Comparison of ENCODE assay signal across 13 mouse cellular contexts in genomic region chrX:99159020-99159419, GRCm38 (mm10).
"Had no signal": no experiment of that assay in that cellular context is flagged by ENCODE, and none has a peak within 500 bp of the region (broad histone marks: within the 10 kb centered on the region; RNA-seq: fewer than 3 reads in every experiment).

No protein-coding gene starts in this region.

- H3K9ac ChIP-seq: liver, embryonic 13.5 days; lung, embryonic 14.5 days; midbrain, embryonic 13.5 days had no signal

- H3K27ac ChIP-seq: left cerebral cortex, adult 2 months; liver, embryonic 13.5 days; macrophage; midbrain, embryonic 13.5 days had no signal

- H3K4me2 ChIP-seq: liver, embryonic 13.5 days; lung, embryonic 14.5 days; midbrain, embryonic 13.5 days had no signal

- H3K4me3 ChIP-seq: left cerebral cortex, adult 2 months; liver, embryonic 13.5 days; midbrain, embryonic 13.5 days had no signal

- ATAC-seq: intestine, embryonic 16.5 days; midbrain, embryonic 13.5 days; midbrain, embryonic 16.5 days had no signal

- H3K4me1 ChIP-seq: midbrain, embryonic 13.5 days had no signal

- H3K9me3 ChIP-seq: liver, embryonic 13.5 days; midbrain, embryonic 13.5 days had no signal

- DNase-seq: kidney, adult 18-20 months; kidney, adult 9 months; layer of hippocampus, postnatal 36 days; liver, embryonic 13.5 days; lung, embryonic 14.5 days; lung, postnatal 10 days; thymus, adult 18-20 months; thymus, postnatal 36 days had no signal

- H3K36me3 ChIP-seq: liver, embryonic 13.5 days; midbrain, embryonic 13.5 days had no signal
